Mouse (Mus musculus) liver, embryonic 11.5 days (tissue): ENCODE results near the gene Serpina5. TPM values are rescaled to one million over a fixed set of nuclear protein-coding genes. Genes with fewer than 3 reads are reported as not detected.
A peak's percentile ranks its signal among the peaks of the same experiment; 100 is the strongest.

Source experiments
- ATAC-seq: fragments of 200-750 bp; cut with Nextera tagmentation; replicated peaks from 2 replicates; pipeline ENCODE4 v1.8.0; 2017; ENCODE audit warnings: moderate number of reproducible peaks, mild to moderate bottlenecking, moderate TSS enrichment, moderate library complexity; ENCODE audit not compliant: low FRiP score
- DNase-seq: peaks from one replicate; pipeline ENCODE4 v3.0.0-alpha.2; 2017; ENCODE audit warnings: low spot score
- H3K27ac ChIP-seq: fragments of 300-500 bp; sonication (generic); 2 replicates; pipeline ENCODE4 v1.5.1; 2014; ENCODE audit warnings: mild to moderate bottlenecking, low read depth, low read length, control low read depth
- H3K27me3 ChIP-seq: fragments of 300-500 bp; sonication (generic); replicated peaks from 2 replicates; pipeline ENCODE4 v1.6.1; 2014; ENCODE audit warnings: low read length, mixed read lengths; ENCODE audit not compliant: control insufficient read depth, insufficient read depth
- H3K36me3 ChIP-seq: fragments of 300-500 bp; sonication (generic); 2 replicates; pipeline ENCODE4 v1.6.1; 2014; ENCODE audit warnings: mild to moderate bottlenecking, low read length, moderate library complexity, mixed read lengths; ENCODE audit not compliant: control insufficient read depth, insufficient read depth
- H3K4me1 ChIP-seq: fragments of 300-500 bp; sonication (generic); replicated peaks from 2 replicates; pipeline ENCODE4 v1.6.1; 2014; ENCODE audit warnings: low read length, mixed read lengths; ENCODE audit not compliant: control insufficient read depth, insufficient read depth
- H3K4me2 ChIP-seq: fragments of 300-500 bp; sonication (generic); 2 replicates; pipeline ENCODE4 v1.6.1; 2014; ENCODE audit warnings: mild to moderate bottlenecking, control low read depth, moderate library complexity
- H3K4me3 ChIP-seq: fragments of 300-500 bp; sonication (generic); 2 replicates; pipeline ENCODE4 v1.5.1; 2014; ENCODE audit warnings: low read depth, low read length, control low read depth
- H3K9ac ChIP-seq: fragments of 300-500 bp; sonication (generic); 2 replicates; pipeline ENCODE4 v1.6.1; 2014; ENCODE audit warnings: low read depth, low read length, control low read depth
- H3K9me3 ChIP-seq: fragments of 300-500 bp; sonication (generic); 2 replicates; pipeline ENCODE4 v1.6.1; 2016; ENCODE audit warnings: low read length, inconsistent platforms, mixed read lengths; ENCODE audit not compliant: control insufficient read depth
- WGBS: fragments of 180-500 bp; shearing (Covaris S2); extraction: QIAGEN DNeasy Blood & Tissue Kit; methylation state at CpG from one replicate; pipeline ENCODE4 v1.1.7; 2014; 5-methylcytosine and 5-hydroxymethylcytosine counted together
- polyA plus RNA-seq: library from polyadenylated mRNA; unstranded; fragments of >200 nt; fragmentation: Nextera tagmentation; extraction: Ambion mirVana; gene quantifications from 2 replicates; pipeline ENCODE4 v1.2.1, GENCODE M21; 2014

Gene Serpina5
- polyA plus RNA-seq, 1 experiment from 2014 or later, result not detected

GRCm38 (mm10) chr12:104140543-104141103 lies 39.7 kb downstream of the Serpina5 start:
- H3K27me3 ChIP-seq, result no peaks in the 10 kb centered on the region
- H3K9ac ChIP-seq, result no peak overlapping the region
- H3K4me2 ChIP-seq, result no peak overlapping the region
- no peak overlapping the region for H3K27ac ChIP-seq
- DNase-seq (no peak), ATAC-seq (no peak)
- H3K4me1 ChIP-seq, result no peaks in the 10 kb centered on the region
- no peaks in the 10 kb centered on the region for H3K9me3 ChIP-seq
- no peak overlapping the region for H3K4me3 ChIP-seq
- 82% methylated on average over 4 of the region's 4 CpGs for WGBS
- no peaks in the 10 kb centered on the region for H3K36me3 ChIP-seq

- Histone ChIP-seq H3K4me3 (no peak overlapping the region), H3K9me3 (no peaks in the 10 kb centered on the region), H3K27ac (no peak overlapping the region), H3K36me3 (no peaks in the 10 kb centered on the region), H3K4me2 (no peak overlapping the region), H3K27me3 (no peaks in the 10 kb centered on the region), H3K4me1 (no peaks in the 10 kb centered on the region), H3K9ac (no peak overlapping the region)
- ATAC-seq, result no peak
- WGBS, result 71% methylated on average over 1 of the region's 1 CpGs
- DNase-seq, result no peak
These were observed 40.6 kb downstream of the Serpina5 start for GRCm38 (mm10) chr12:104141506-104141905.

GRCm38 (mm10) chr12:104142427-104142826 lies 41.5 kb downstream of the Serpina5 start:
- Histone ChIP-seq H3K36me3 (no peaks in the 10 kb centered on the region), H3K27ac (no peak overlapping the region), H3K27me3 (no peaks in the 10 kb centered on the region), H3K9me3 (no peaks in the 10 kb centered on the region), H3K9ac (no peak overlapping the region), H3K4me1 (no peaks in the 10 kb centered on the region), H3K4me2 (no peak overlapping the region), H3K4me3 (no peak overlapping the region)
- no peak for DNase-seq
- 30% methylated on average over 1 of the region's 1 CpGs for WGBS
- no peak for ATAC-seq

DNA sequence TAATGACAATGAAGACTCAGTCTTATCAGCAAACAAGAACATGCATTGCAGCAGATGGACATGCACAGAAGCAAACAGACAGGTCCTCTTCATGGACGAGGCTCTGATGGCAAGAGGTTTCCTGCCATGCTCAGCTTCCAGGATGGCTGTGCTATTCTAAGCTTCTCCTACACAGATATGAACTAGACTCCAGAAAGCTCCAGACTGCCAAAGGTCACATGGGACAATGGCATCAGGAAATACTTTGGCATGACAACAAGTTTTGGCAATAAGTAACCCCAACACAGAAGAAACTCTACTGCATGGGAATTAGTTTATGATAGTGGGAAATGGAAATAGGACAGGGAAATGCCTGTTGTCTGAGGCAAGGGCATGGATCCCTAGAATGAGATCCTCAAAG lies 42.4 kb downstream of the Serpina5 start:
- WGBS, result 71% methylated on average over 1 of the region's 1 CpGs

DNA sequence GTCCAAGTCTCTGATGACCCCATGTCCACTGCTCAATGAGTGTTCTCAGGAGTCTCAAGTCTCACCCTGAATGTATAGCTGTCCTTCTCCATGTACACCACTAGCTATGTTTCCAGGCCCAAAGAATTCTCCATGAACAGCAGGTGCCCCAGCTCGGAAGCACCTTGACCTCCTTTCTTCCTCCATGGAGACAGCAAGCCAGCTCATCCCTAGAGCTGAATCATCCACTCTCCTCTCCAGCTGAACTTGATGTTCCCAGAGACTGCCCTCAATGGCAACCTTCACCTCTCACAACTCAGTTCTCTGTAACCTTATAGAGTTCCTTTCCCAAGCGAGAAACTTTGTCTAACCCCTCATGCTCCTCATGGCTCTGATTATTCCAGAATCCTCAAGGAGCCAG lies 44.7 kb downstream of the Serpina5 start:
- Histone ChIP-seq H3K4me3 (no peak overlapping the region), H3K9ac (no peak overlapping the region), H3K4me2 (no peak overlapping the region), H3K27ac (no peak overlapping the region), H3K36me3 (no peaks in the 10 kb centered on the region), H3K4me1 (no peaks in the 10 kb centered on the region), H3K9me3 (no peaks in the 10 kb centered on the region), H3K27me3 (no peaks in the 10 kb centered on the region)
- DNase-seq, result no peak
- no peak for ATAC-seq
- 67% methylated on average over 2 of the region's 2 CpGs for WGBS

More for the DNA sequence above, 42.4 kb downstream of the Serpina5 start:
- no peak overlapping the region for H3K4me3 ChIP-seq
- H3K4me2 ChIP-seq, result no peak overlapping the region
- H3K36me3 ChIP-seq, result no peaks in the 10 kb centered on the region
- H3K4me1 ChIP-seq, result no peaks in the 10 kb centered on the region
- ATAC-seq, result no peak
- DNase-seq, result peak; percentile 11
- H3K27me3 ChIP-seq, result no peaks in the 10 kb centered on the region
- H3K9me3 ChIP-seq, result no peaks in the 10 kb centered on the region
- H3K27ac ChIP-seq, result no peak overlapping the region
- no peak overlapping the region for H3K9ac ChIP-seq

DNA sequence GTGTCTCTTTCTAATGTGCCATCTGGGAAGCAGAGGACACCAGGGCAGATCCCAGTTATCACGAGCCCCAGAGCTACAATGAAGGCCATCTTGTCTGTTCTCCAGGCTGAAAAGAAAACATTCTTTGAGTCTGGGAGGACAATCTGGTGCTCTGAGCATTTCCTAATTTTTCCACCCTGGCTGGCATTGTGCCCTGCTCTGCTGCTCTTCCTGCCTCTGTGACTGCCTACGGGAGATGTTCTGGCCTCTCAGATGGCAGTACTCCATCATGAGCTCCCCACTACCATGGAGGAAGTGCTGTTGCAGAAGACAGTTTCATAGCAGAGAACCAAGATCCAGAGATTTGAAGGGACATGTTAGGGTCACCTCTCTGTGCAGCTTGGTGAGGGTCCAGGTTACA lies 51.1 kb downstream of the Serpina5 start:
- no peak for ATAC-seq
- H3K27me3 ChIP-seq, result no peaks in the 10 kb centered on the region
- H3K4me2 ChIP-seq, result no peak overlapping the region
- no peak overlapping the region for H3K27ac ChIP-seq
- H3K36me3 ChIP-seq, result no peaks in the 10 kb centered on the region
- no peaks in the 10 kb centered on the region for H3K4me1 ChIP-seq
- peak; percentile 20 for DNase-seq
- WGBS, result 67% methylated on average over 2 of the region's 2 CpGs
- no peak overlapping the region for H3K9ac ChIP-seq
- no peaks in the 10 kb centered on the region for H3K9me3 ChIP-seq
- H3K4me3 ChIP-seq, result no peak overlapping the region

GRCm38 (mm10) chr12:104153041-104153645 lies 52.2 kb downstream of the Serpina5 start:
- no peak overlapping the region for H3K9ac ChIP-seq
- ATAC-seq (no peak), DNase-seq (no peak)
- no peaks in the 10 kb centered on the region for H3K36me3 ChIP-seq
- no peak overlapping the region for H3K4me3 ChIP-seq
- WGBS, result 74% methylated on average over 3 of the region's 3 CpGs
- no peak overlapping the region for H3K27ac ChIP-seq
- H3K4me2 ChIP-seq, result no peak overlapping the region
- no peaks in the 10 kb centered on the region for H3K4me1 ChIP-seq
- no peaks in the 10 kb centered on the region for H3K9me3 ChIP-seq
- H3K27me3 ChIP-seq, result no peaks in the 10 kb centered on the region

DNA sequence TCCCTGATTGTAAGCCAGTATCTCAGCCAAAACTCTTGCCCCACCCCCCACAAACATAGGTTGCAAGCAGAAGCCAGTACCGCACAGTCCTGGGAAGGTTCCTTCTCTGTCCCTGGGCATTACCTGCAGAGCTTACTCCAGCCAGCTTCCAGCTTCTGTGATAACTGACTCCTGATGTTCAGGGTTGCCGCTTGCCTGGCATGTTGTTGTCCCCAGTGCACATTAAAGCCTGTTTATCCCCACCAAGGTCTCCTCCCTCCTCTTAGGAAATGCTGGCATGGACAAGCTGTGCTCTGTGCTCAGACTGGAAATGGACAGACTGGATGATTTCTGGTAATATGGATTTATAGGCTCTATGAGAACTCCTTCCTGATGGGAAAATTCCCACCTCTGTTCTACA lies 52.7 kb downstream of the Serpina5 start, which contains the start of gene Serpina3c:
Serpina3c (minus strand) TSS at position 215 of the 400 bp plus-strand sequence.
- Histone ChIP-seq H3K9ac (no peak within 1 kb of the TSS), H3K4me2 (no peak within 1 kb of the TSS), H3K4me1 (no peaks in the 10 kb centered on the region), H3K36me3 (no peaks in the 10 kb centered on the region), H3K9me3 (no peaks in the 10 kb centered on the region), H3K4me3 (no peak within 1 kb of the TSS), H3K27ac (no peak within 1 kb of the TSS), H3K27me3 (no peaks in the 10 kb centered on the region)
- WGBS, result 86% methylated on average over 2 of the region's 2 CpGs
- ATAC-seq, result no peak
- no peak for DNase-seq
